Mouse (Mus musculus) activated CD4-positive, CD25-positive, alpha-beta regulatory T cell, adult 4 months (primary cell): ENCODE data around the gene Gm10837. TPM values are rescaled to one million over a fixed set of nuclear protein-coding genes. Genes with fewer than 3 reads are reported as not detected.

Experiments used
- ATAC-seq: one replicate; pipeline ENCODE4 v1.8.0; 2017
- polyA plus RNA-seq, 2 experiments: library from polyadenylated mRNA; unstranded; fragments of 100-300 nt; shearing (Covaris generic); gene quantifications; one replicate each; pipeline ENCODE4 v1.2.1; 2017

Gene Gm10837
- polyA plus RNA-seq, 2 experiments from 2014 or later: not detected

DNA sequence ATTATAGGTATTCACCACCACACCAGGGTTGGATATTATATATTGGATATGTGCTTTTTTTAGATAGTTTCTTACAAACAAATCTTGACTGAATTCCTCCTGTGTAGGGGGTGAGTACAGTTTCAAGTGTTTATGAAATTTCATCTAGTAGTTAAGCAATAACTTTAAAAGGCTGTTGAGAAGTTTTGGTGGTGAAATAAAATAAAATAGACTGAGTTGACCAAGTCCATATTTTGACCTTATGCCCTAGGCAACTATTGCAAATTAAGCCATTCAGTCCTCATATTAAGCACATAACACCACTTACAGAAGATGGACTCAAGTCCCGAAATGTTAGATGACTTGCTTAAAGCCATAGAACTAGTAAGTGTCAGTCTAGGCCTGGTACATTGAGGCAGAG is 45.6 kb downstream of the Gm10837 start:
- no peak for ATAC-seq

Other genes with a start within 250 kb of the Gm10837 start
- not detected for gene Gm5089, start 39.5 kb upstream of the Gm10837 start, polyA plus RNA-seq
- under 1 TPM in 1 of 2 experiments, not detected in 1; 0.12 TPM for gene Zic5, start 24.9 kb upstream of the Gm10837 start, polyA plus RNA-seq
- gene Zic2, start 15.2 kb upstream of the Gm10837 start, polyA plus RNA-seq: not detected
- gene Pcca, start 43.7 kb downstream of the Gm10837 start, polyA plus RNA-seq: 10 to 100 TPM; 11.5 to 19.5 TPM